Mouse (Mus musculus) heart, embryonic 10.5 days (tissue): Measurements from ENCODE around the gene Unc13b. TPM values are rescaled to one million over a fixed set of nuclear protein-coding genes. Genes with fewer than 3 reads are reported as not detected.

Experiments
- DNase-seq: peaks from one replicate; pipeline ENCODE4 v3.0.0-alpha.2; 2017; ENCODE audit warnings: low spot score
- H3K27ac ChIP-seq: fragments of 300-500 bp; sonication (generic); 2 replicates; pipeline ENCODE4 v1.5.1; 2016; ENCODE audit warnings: mild to moderate bottlenecking
- H3K27me3 ChIP-seq: fragments of 300-500 bp; sonication (generic); 2 replicates; pipeline ENCODE4 v1.6.1; 2016; ENCODE audit warnings: mild to moderate bottlenecking; ENCODE audit not compliant: poor library complexity, insufficient read depth, severe bottlenecking
- H3K36me3 ChIP-seq: fragments of 300-500 bp; sonication (generic); 2 replicates; pipeline ENCODE4 v1.6.1; 2016; ENCODE audit warnings: mild to moderate bottlenecking, moderate library complexity
- H3K4me1 ChIP-seq: fragments of 300-500 bp; sonication (generic); 2 replicates; pipeline ENCODE4 v1.6.1; 2016; ENCODE audit warnings: mild to moderate bottlenecking
- H3K4me3 ChIP-seq: fragments of 300-500 bp; sonication (generic); 2 replicates; pipeline ENCODE4 v1.5.1; 2016; ENCODE audit warnings: mild to moderate bottlenecking, moderate library complexity
- H3K9me3 ChIP-seq: fragments of 300-500 bp; sonication (generic); 2 replicates; pipeline ENCODE4 v1.6.1; 2016; ENCODE audit warnings: mild to moderate bottlenecking, moderate library complexity
- WGBS: fragments of 180-500 bp; shearing (Covaris S2); methylation state at CpG from one replicate; pipeline ENCODE4 v1.1.7; 2016; 5-methylcytosine and 5-hydroxymethylcytosine counted together
- polyA plus RNA-seq: library from polyadenylated mRNA; unstranded; fragments of >200 nt; fragmentation: Nextera tagmentation; extraction: Ambion mirVana; gene quantifications from 2 replicates; pipeline ENCODE4 v1.2.1, GENCODE M21; 2016

Unc13b gene
- polyA plus RNA-seq, 1 experiment from 2014 or later, result 7.1 TPM

GRCm38 (mm10) chr4:43259435-43259834, 200.7 kb downstream of the Unc13b start:
- no peak overlapping the region for H3K27ac ChIP-seq
- no peak overlapping the region for H3K4me3 ChIP-seq
- H3K36me3 ChIP-seq, result peaks cover 3% of the 10 kb centered on the region; the same call in 1 of the 2 replicates
- H3K4me1 ChIP-seq, result peaks cover 18% of the 10 kb centered on the region
- no peaks in the 10 kb centered on the region for H3K9me3 ChIP-seq
- 80% methylated on average over 3 of the region's 3 CpGs for WGBS
- DNase-seq, result no peak
- no peaks in the 10 kb centered on the region for H3K27me3 ChIP-seq

- no peak for DNase-seq
- H3K27me3 ChIP-seq, result no peaks in the 10 kb centered on the region
Observed at GRCm38 (mm10) chr4:43260096-43260495, 201.3 kb downstream of the Unc13b start.

GRCm38 (mm10) chr4:43262821-43263220, 204.1 kb downstream of the Unc13b start:
- Histone ChIP-seq H3K4me3 (no peak overlapping the region), H3K36me3 (peaks cover 3% of the 10 kb centered on the region; the same call in 1 of the 2 replicates), H3K9me3 (no peaks in the 10 kb centered on the region), H3K27me3 (no peaks in the 10 kb centered on the region), H3K4me1 (peaks cover 27% of the 10 kb centered on the region), H3K27ac (no peak overlapping the region)
- WGBS, result 80% methylated on average over 6 of the region's 6 CpGs
- no peak for DNase-seq

More at GRCm38 (mm10) chr4:43260096-43260495, 201.3 kb downstream of the Unc13b start:
- H3K4me1 ChIP-seq, result peaks cover 18% of the 10 kb centered on the region
- H3K4me3 ChIP-seq, result no peak overlapping the region
- H3K36me3 ChIP-seq, result peaks cover 3% of the 10 kb centered on the region; the same call in 1 of the 2 replicates
- no peaks in the 10 kb centered on the region for H3K9me3 ChIP-seq
- 70% methylated on average over 5 of the region's 5 CpGs for WGBS
- no peak overlapping the region for H3K27ac ChIP-seq

- Histone ChIP-seq H3K27me3 (no peaks in the 10 kb centered on the region), H3K36me3 (no peaks in the 10 kb centered on the region), H3K4me3 (no peak overlapping the region), H3K27ac (no peak overlapping the region), H3K4me1 (0 out of 2 replicates have a peak, but pooled peaks cover 11% of the 10 kb centered on the region), H3K9me3 (no peaks in the 10 kb centered on the region)
- WGBS, result 52% methylated on average over 2 of the region's 2 CpGs
- no peak for DNase-seq
Observed at GRCm38 (mm10) chr4:43266146-43266545, 207.4 kb downstream of the Unc13b start.

- Histone ChIP-seq H3K27ac (peak within 1 kb of the TSS; percentile 80), H3K9me3 (no peaks in the 10 kb centered on the region), H3K36me3 (no peaks in the 10 kb centered on the region), H3K27me3 (no peaks in the 10 kb centered on the region), H3K4me1 (0 out of 2 replicates have a peak, but pooled peaks cover 11% of the 10 kb centered on the region), H3K4me3 (peak within 1 kb of the TSS; percentile 60)
- under 1% methylated on average over 19 of the region's 19 CpGs for WGBS
- peak; percentile 92 for DNase-seq
Observed at GRCm38 (mm10) chr4:43266623-43267322, 208.0 kb downstream of the Unc13b start, which contains the start of gene Atp8b5. TSS of gene Atp8b5 (plus strand) at chr4:43267159.

- Histone ChIP-seq H3K36me3 (no peaks in the 10 kb centered on the region), H3K4me1 (0 out of 2 replicates have a peak, but pooled peaks cover 11% of the 10 kb centered on the region), H3K9me3 (no peaks in the 10 kb centered on the region), H3K27me3 (no peaks in the 10 kb centered on the region), H3K27ac (peak overlapping the region; percentile 80; the same call in 1 of the 2 replicates), H3K4me3 (peak overlapping the region; percentile 60; the same call in 1 of the 2 replicates)
- DNase-seq, result no peak
- 26% methylated on average over 2 of the region's 2 CpGs for WGBS
Observed at GRCm38 (mm10) chr4:43267323-43267658, 208.5 kb downstream of the Unc13b start.

- WGBS, result 85% methylated on average over 5 of the region's 5 CpGs
- DNase-seq, result no peak
- no peaks in the 10 kb centered on the region for H3K9me3 ChIP-seq
Observed at GRCm38 (mm10) chr4:43285476-43285875, 226.7 kb downstream of the Unc13b start.

GRCm38 (mm10) chr4:43287305-43287704, 228.6 kb downstream of the Unc13b start:
- no peak for DNase-seq
- Histone ChIP-seq H3K27me3 (no peaks in the 10 kb centered on the region), H3K4me1 (no peaks in the 10 kb centered on the region), H3K4me3 (no peak overlapping the region), H3K27ac (no peak overlapping the region), H3K9me3 (no peaks in the 10 kb centered on the region), H3K36me3 (no peaks in the 10 kb centered on the region)
- WGBS, result 72% methylated on average over 3 of the region's 3 CpGs

More at GRCm38 (mm10) chr4:43285476-43285875, 226.7 kb downstream of the Unc13b start:
- Histone ChIP-seq H3K27ac (no peak overlapping the region), H3K36me3 (no peaks in the 10 kb centered on the region), H3K4me1 (no peaks in the 10 kb centered on the region), H3K27me3 (no peaks in the 10 kb centered on the region), H3K4me3 (no peak overlapping the region)

- WGBS, result 40% methylated on average over 6 of the region's 6 CpGs
Observed at GRCm38 (mm10) chr4:43294001-43294400, 235.2 kb downstream of the Unc13b start.

GRCm38 (mm10) chr4:43309696-43310338, 251.1 kb downstream of the Unc13b start:
- Histone ChIP-seq H3K4me3 (no peak overlapping the region), H3K27ac (no peak overlapping the region), H3K9me3 (no peaks in the 10 kb centered on the region), H3K36me3 (no peaks in the 10 kb centered on the region), H3K4me1 (no peaks in the 10 kb centered on the region), H3K27me3 (no peaks in the 10 kb centered on the region)
- 65% methylated on average over 11 of the region's 11 CpGs for WGBS
- DNase-seq, result no peak

More at GRCm38 (mm10) chr4:43294001-43294400, 235.2 kb downstream of the Unc13b start:
- no peaks in the 10 kb centered on the region for H3K9me3 ChIP-seq
- H3K27ac ChIP-seq, result no peak overlapping the region
- H3K27me3 ChIP-seq, result no peaks in the 10 kb centered on the region
- H3K4me1 ChIP-seq, result no peaks in the 10 kb centered on the region
- no peaks in the 10 kb centered on the region for H3K36me3 ChIP-seq
- DNase-seq, result no peak
- H3K4me3 ChIP-seq, result no peak overlapping the region

Other genes with a start within 250 kb of the Unc13b start
- 0.04 TPM in 2 replicates for gene Fam205a1, start 205.1 kb upstream of the Unc13b start, polyA plus RNA-seq
- gene Gm12394, start 202.2 kb upstream of the Unc13b start, polyA plus RNA-seq, result 0.09 and 0.19 TPM in 2 replicates
- gene Fam205c, start 184.7 kb upstream of the Unc13b start, polyA plus RNA-seq, result 0.16 and 0.24 TPM in 2 replicates
- gene Phf24, start 142.3 kb upstream of the Unc13b start, polyA plus RNA-seq, result 1.5 and 2.8 TPM in 2 replicates
- 11.4 and 12.3 TPM in 2 replicates for gene Dnajb5, start 109.1 kb upstream of the Unc13b start, polyA plus RNA-seq
- 0.25 and 0.70 TPM in 2 replicates for gene 1700022I11Rik, start 89.3 kb upstream of the Unc13b start, polyA plus RNA-seq
- 588 and 628 TPM in 2 replicates for gene Vcp, start 58.4 kb upstream of the Unc13b start, polyA plus RNA-seq
- gene Fancg, start 48.4 kb upstream of the Unc13b start, polyA plus RNA-seq, result 13.9 and 18.0 TPM in 2 replicates
- 18.4 and 21.0 TPM in 2 replicates for gene Pigo, start 33.1 kb upstream of the Unc13b start, polyA plus RNA-seq
- 320 and 370 TPM in 2 replicates for gene Stoml2, start 27.2 kb upstream of the Unc13b start, polyA plus RNA-seq
- 12.0 and 12.7 TPM in 2 replicates for gene Fam214b, start 12.7 kb upstream of the Unc13b start, polyA plus RNA-seq
- gene Atp8b5, start 208.2 kb downstream of the Unc13b start, polyA plus RNA-seq, result 0.10 and 0.46 TPM in 2 replicates